Mouse (Mus musculus) limb, embryonic 14.5 days (tissue): Measurements from ENCODE around the gene Gca. TPM values are rescaled to one million over a fixed set of nuclear protein-coding genes. Genes with fewer than 3 reads are reported as not detected.
A peak's percentile ranks its signal among the peaks of the same experiment; 100 is the strongest.

Experiments used
- ATAC-seq: fragments of 200-750 bp; cut with Nextera tagmentation; 2 replicates; pipeline ENCODE4 v1.8.0; 2017; ENCODE audit warnings: low read depth, moderate number of reproducible peaks, moderate TSS enrichment; ENCODE audit not compliant: low FRiP score
- DNase-seq: peaks from one replicate; pipeline ENCODE4 v3.0.0-alpha.2; 2015; ENCODE audit warnings: low spot score
- H3K27ac ChIP-seq: fragments of 300-500 bp; sonication (generic); replicated peaks from 2 replicates; pipeline ENCODE4 v1.5.1; 2014; ENCODE audit warnings: low read depth, mild to moderate bottlenecking, low read length, moderate library complexity, mixed read lengths
- H3K27me3 ChIP-seq: fragments of 300-500 bp; sonication (generic); 2 replicates; pipeline ENCODE4 v1.6.1; 2014; ENCODE audit warnings: low read length, mixed read lengths; ENCODE audit not compliant: control insufficient read depth, insufficient read depth
- H3K36me3 ChIP-seq: fragments of 300-500 bp; sonication (generic); 2 replicates; pipeline ENCODE4 v1.6.1; 2014; ENCODE audit warnings: mild to moderate bottlenecking, low read length, moderate library complexity, mixed read lengths; ENCODE audit not compliant: control insufficient read depth, insufficient read depth
- H3K4me1 ChIP-seq: fragments of 300-500 bp; sonication (generic); 2 replicates; pipeline ENCODE4 v1.6.1; 2014; ENCODE audit warnings: antibody characterized with exemption, low read length, mixed read lengths; ENCODE audit not compliant: control insufficient read depth, insufficient read depth
- H3K4me2 ChIP-seq: fragments of 300-500 bp; sonication (generic); replicated peaks from 2 replicates; pipeline ENCODE4 v1.6.1; 2014; ENCODE audit warnings: low read depth, mild to moderate bottlenecking, low read length, moderate library complexity; ENCODE audit not compliant: severe bottlenecking
- H3K4me3 ChIP-seq: fragments of 300-500 bp; sonication (generic); replicated peaks from 2 replicates; pipeline ENCODE4 v1.5.1; 2014; ENCODE audit warnings: low read length
- H3K9ac ChIP-seq: fragments of 300-500 bp; sonication (generic); 2 replicates; pipeline ENCODE4 v1.6.1; 2014; ENCODE audit warnings: mild to moderate bottlenecking, low read depth, low read length, moderate library complexity; ENCODE audit not compliant: severe bottlenecking
- H3K9me3 ChIP-seq: fragments of 300-500 bp; sonication (generic); 2 replicates; pipeline ENCODE4 v1.6.1; 2016; ENCODE audit warnings: low read length; ENCODE audit not compliant: control insufficient read depth
- POLR2A ChIP-seq: fragments of 200-500 bp; IDR thresholded peaks from 2 replicates; pipeline ENCODE4 v1.8.0; 2012; ENCODE audit warnings: inconsistent platforms, mild to moderate bottlenecking, moderate library complexity, borderline replicate concordance; ENCODE audit not compliant: insufficient read depth, insufficient read length; ENCODE audit errors: extremely low read depth
- WGBS: fragments of 180-500 bp; shearing (Covaris S2); extraction: QIAGEN DNeasy Blood & Tissue Kit; methylation state at CpG from one replicate; pipeline ENCODE4 v1.1.7; 2014; 5-methylcytosine and 5-hydroxymethylcytosine counted together
- polyA plus RNA-seq, 2 experiments: library from polyadenylated mRNA; depleted of rRNA in 1 of 2; stranded (reverse) in 1 of 2; unstranded in 1 of 2; fragments of >200 nt; fragmentation: Nextera tagmentation in 1 of 2; extraction: Ambion mirVana in 1 of 2; gene quantifications; 2 replicates each; pipeline versions ENCODE4 v1.2.1 to v1.2.3; 2012 to 2014

Gca gene
- polyA plus RNA-seq, 2 experiments, result 2.6 to 3.2 TPM

- Histone ChIP-seq H3K4me2 (no peak overlapping the region), H3K9ac (no peak overlapping the region), H3K9me3 (no peaks in the 10 kb centered on the region), H3K36me3 (no peaks in the 10 kb centered on the region), H3K27me3 (no peaks in the 10 kb centered on the region), H3K4me1 (no peaks in the 10 kb centered on the region), H3K27ac (no peak overlapping the region), H3K4me3 (no peak overlapping the region)
- WGBS, result 49% methylated on average over 7 of the region's 7 CpGs
- no peak for ATAC-seq
- TF ChIP-seq POLR2A, result no peak
- peak; percentile 59 for DNase-seq
These were observed 9.4 kb upstream of the Gca start for GRCm38 (mm10) chr2:62654519-62655338.

GRCm38 (mm10) chr2:62656072-62656471 is 8.0 kb upstream of the Gca start:
- WGBS, result 63% methylated on average over 1 of the region's 1 CpGs
- H3K4me2 ChIP-seq, result no peak overlapping the region
- no peak overlapping the region for H3K4me3 ChIP-seq
- no peak for TF ChIP-seq POLR2A
- DNase-seq, result no peak
- H3K27ac ChIP-seq, result no peak overlapping the region
- H3K4me1 ChIP-seq, result no peaks in the 10 kb centered on the region
- no peaks in the 10 kb centered on the region for H3K9me3 ChIP-seq
- H3K36me3 ChIP-seq, result no peaks in the 10 kb centered on the region
- ATAC-seq, result no peak
- H3K27me3 ChIP-seq, result no peaks in the 10 kb centered on the region
- no peak overlapping the region for H3K9ac ChIP-seq

- no peaks in the 10 kb centered on the region for H3K4me1 ChIP-seq
- H3K36me3 ChIP-seq, result no peaks in the 10 kb centered on the region
- DNase-seq (no peak), ATAC-seq (no peak)
- no peak for TF ChIP-seq POLR2A
- 50% methylated on average over 6 of the region's 6 CpGs for WGBS
- no peaks in the 10 kb centered on the region for H3K9me3 ChIP-seq
- H3K9ac ChIP-seq, result no peak overlapping the region
- no peak overlapping the region for H3K4me2 ChIP-seq
- no peak overlapping the region for H3K4me3 ChIP-seq
- H3K27ac ChIP-seq, result no peak overlapping the region
- H3K27me3 ChIP-seq, result peaks cover 12% of the 10 kb centered on the region; the same call in 1 of the 2 replicates
These were observed 3.5 kb upstream of the Gca start for GRCm38 (mm10) chr2:62660565-62660964.

- Histone ChIP-seq H3K4me2 (no peak overlapping the region), H3K9ac (no peak overlapping the region), H3K9me3 (no peaks in the 10 kb centered on the region), H3K4me1 (no peaks in the 10 kb centered on the region), H3K4me3 (no peak overlapping the region), H3K27ac (no peak overlapping the region), H3K27me3 (peaks cover 12% of the 10 kb centered on the region; the same call in 1 of the 2 replicates), H3K36me3 (no peaks in the 10 kb centered on the region)
- no peak for TF ChIP-seq POLR2A
- 84% methylated on average over 3 of the region's 3 CpGs for WGBS
- ATAC-seq (no peak), DNase-seq (no peak)
These were observed 1.5 kb upstream of the Gca start for GRCm38 (mm10) chr2:62662560-62662959.

- Histone ChIP-seq H3K27ac (no peak overlapping the region), H3K4me1 (no peaks in the 10 kb centered on the region), H3K36me3 (no peaks in the 10 kb centered on the region), H3K4me2 (no peak overlapping the region), H3K4me3 (no peak overlapping the region), H3K9me3 (no peaks in the 10 kb centered on the region), H3K27me3 (peaks cover 12% of the 10 kb centered on the region; the same call in 1 of the 2 replicates), H3K9ac (no peak overlapping the region)
- ATAC-seq (no peak), DNase-seq (no peak)
- no peak for TF ChIP-seq POLR2A
- 65% methylated on average over 7 of the region's 7 CpGs for WGBS
These were observed 754 bp downstream of the Gca start for GRCm38 (mm10) chr2:62664839-62665238.
